In the genomic region with DNA sequence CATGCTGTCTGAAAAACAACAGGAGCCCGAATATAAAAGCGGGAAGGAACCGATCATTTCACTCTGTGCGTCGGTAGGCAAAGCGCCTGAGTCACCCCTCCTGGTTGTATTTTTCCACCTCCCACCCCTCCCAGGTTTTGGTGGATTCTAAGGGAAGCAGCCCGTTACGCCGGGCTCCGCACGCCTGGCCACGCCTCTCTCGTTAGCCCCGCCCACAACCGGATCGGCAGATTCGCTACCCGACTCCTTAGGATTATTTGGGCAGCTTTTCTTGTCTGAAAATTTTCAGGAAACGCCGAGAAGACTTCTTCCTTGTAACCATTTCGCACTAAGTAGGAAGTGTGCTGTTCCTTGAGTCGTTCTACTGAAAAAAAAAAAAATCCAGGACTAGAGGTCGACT, we compare ENCODE assay signal across 8 mouse cellular contexts. TPM values are rescaled to one million over a fixed set of nuclear protein-coding genes. Genes with fewer than 3 reads are reported as not detected.
DNase-seq lines count a peak whose midpoint lies in the region; ATAC-seq lines count a peak whose summit lies in the region.

Gene Setd1a (plus strand): TSS at position 245 of the 400 bp plus-strand sequence.

- H3K4me1 ChIP-seq in intestine, embryonic 14.5 days (replicated peaks; ENCODE audit: control insufficient read depth, insufficient read depth, low read length), result peaks cover 10% of the 10 kb centered on the region

- peak within 1 kb of the TSS; percentile 85 for H3K4me2 ChIP-seq in intestine, embryonic 14.5 days (ENCODE audit: low read length)

- no peaks in the 10 kb centered on the region for H3K27me3 ChIP-seq in intestine, embryonic 14.5 days (replicated peaks; ENCODE audit: control insufficient read depth, insufficient read depth, low read length)

- DNase-seq in adrenal gland, adult 2 months, result peak; percentile 92
- DNase-seq in embryo, embryonic 11 days, result peak; percentile 89
- peak; percentile 77 for DNase-seq in gastrocnemius, postnatal 25 days
- DNase-seq in intestine, embryonic 14.5 days (ENCODE audit: low spot score), result peak; percentile 94
- peak; percentile 88 to 93 for DNase-seq in left cerebral cortex, postnatal 25 days (ENCODE audit: low spot score in 2 of 2)
- peak; percentile 88 for DNase-seq in mesoderm, embryonic 11.5 days (ENCODE audit: low read depth, low spot score)
- peak; percentile 91 for DNase-seq in right cerebral cortex, postnatal 4 days
- DNase-seq in yolk sac, embryonic 10.5 days (ENCODE audit: low spot score), result peak; percentile 84

- peaks cover 32% of the 10 kb centered on the region for H3K36me3 ChIP-seq in intestine, embryonic 14.5 days (ENCODE audit: control insufficient read depth, insufficient read depth, low read length)

- intact Hi-C loops in left cerebral cortex, postnatal 25 days (cut with DNase I), result no loop called here

- H3K9ac ChIP-seq in intestine, embryonic 14.5 days (ENCODE audit: low read length), result peak within 1 kb of the TSS; percentile 87

- H3K27ac ChIP-seq in intestine, embryonic 14.5 days (ENCODE audit: low read depth), result peak within 1 kb of the TSS; percentile 97

- WGBS in intestine, embryonic 14.5 days, result under 1% methylated on average over 23 of the region's 23 CpGs

- H3K9me3 ChIP-seq in intestine, embryonic 14.5 days (ENCODE audit: control insufficient read depth, low read length), result no peaks in the 10 kb centered on the region

- ATAC-seq in intestine, embryonic 14.5 days (replicated peaks; ENCODE audit: low FRiP score, low TSS enrichment, low read depth), result peak; percentile 71

- H3K4me3 ChIP-seq in intestine, embryonic 14.5 days (ENCODE audit: low read depth, low read length), result peak within 1 kb of the TSS; percentile 87

RNA-seq across cellular contexts. Expression of gene Setd1a, which starts in this region (rescaled TPM):
- total RNA-seq in adrenal gland, adult 2 months (2021), result 10 to 100 TPM; 36.0 to 42.6 TPM
- polyA plus RNA-seq in adrenal gland, adult 2 months (2012; rRNA removed), result 12.6 and 15.9 TPM in 2 replicates
- 10 to 100 TPM; 15.0 to 15.4 TPM for total RNA-seq in gastrocnemius, postnatal 25 days (2021)
- polyA plus RNA-seq in intestine, embryonic 14.5 days (2014; fragmentation: Nextera tagmentation; extraction: Ambion mirVana), result 25.0 and 25.6 TPM in 2 replicates
- 10 to 100 TPM; 42.3 to 43.4 TPM for total RNA-seq in left cerebral cortex, postnatal 25 days (2021)

Comparison
In these comparisons a context has a peak if more than half of its experiments do, and no peak if none do; other contexts are left out.
1. Peak in every context shown above with its lines: DNase-seq, ATAC-seq, H3K4me3 ChIP-seq and H3K27ac ChIP-seq.